Mouse (Mus musculus) thymus, adult 2 months (tissue): ENCODE measurements around the gene Ephx1.

Source experiments
- CTCF ChIP-seq: fragments of 200-500 bp; IDR thresholded peaks from 2 replicates; pipeline ENCODE4 v1.5.1; 2012; ENCODE audit warnings: mild to moderate bottlenecking, control low read depth, low read length, moderate library complexity, borderline replicate concordance; ENCODE audit not compliant: control insufficient read depth, poor library complexity, insufficient read depth; ENCODE audit errors: extremely low read depth
- POLR2A ChIP-seq: fragments of 200-500 bp; IDR thresholded peaks from 2 replicates; pipeline ENCODE4 v1.6.1; 2012; ENCODE audit warnings: mild to moderate bottlenecking, low read length, control low read depth, moderate library complexity; ENCODE audit not compliant: control insufficient read depth, poor library complexity, insufficient read depth; ENCODE audit errors: extremely low read depth

- TF ChIP-seq POLR2A = no peak
- no peak for TF ChIP-seq CTCF
Measured at GRCm38 (mm10) chr1:180943032-180943644, 77.6 kb downstream of the Ephx1 start.
